Mouse (Mus musculus) hematopoietic stem cell, adult 5-6 weeks (primary cell): ENCODE data around the gene Utp18. TPM values are rescaled to one million over a fixed set of nuclear protein-coding genes. Genes with fewer than 3 reads are reported as not detected.
A peak's percentile ranks its signal among the peaks of the same experiment; 100 is the strongest.

Experiments
- ATAC-seq, 2 experiments: fragments of 125-278 bp in 1 of 2; replicated peaks in 1 of 2; 2 replicates each; pipeline ENCODE4 v1.8.0; 2016 to 2017; ENCODE audit warnings: inconsistent platforms in 2 of 2, mild to moderate bottlenecking in 2 of 2, moderate number of reproducible peaks in 2 of 2, low read depth in 1 of 2, moderate TSS enrichment in 1 of 2; ENCODE audit not compliant: low FRiP score in 2 of 2, poor library complexity in 2 of 2, severe bottlenecking in 2 of 2, insufficient read depth in 1 of 2, low TSS enrichment in 1 of 2
- total RNA-seq: library from RNA; stranded (forward); fragments of 172-1452, 232-1000 nt; gene quantifications from 2 replicates; pipeline ENCODE4 v1.2.3, GENCODE M21; 2017

Gene Utp18
- total RNA-seq, 1 experiment from 2014 or later: 68.1 TPM

DNA sequence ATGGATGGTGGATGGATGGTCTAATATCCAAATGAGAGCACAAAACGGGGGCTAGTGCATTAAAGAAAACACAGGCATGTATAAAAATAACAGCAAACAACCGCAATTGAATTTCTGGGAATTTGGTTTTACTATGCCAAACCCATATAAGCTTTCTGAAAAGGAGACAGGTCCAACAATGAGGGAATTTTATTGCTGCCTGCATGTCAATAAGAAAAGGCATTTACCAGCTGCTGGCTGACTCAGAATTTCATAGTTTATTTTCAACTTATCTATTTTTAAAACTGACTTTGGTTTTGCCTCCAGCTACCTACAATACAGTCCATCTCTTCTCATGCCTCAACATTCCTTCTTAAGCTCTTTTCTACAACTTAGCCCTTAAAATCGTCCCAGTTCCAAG lies 33.0 kb downstream of the Utp18 start:
- ATAC-seq: no peak

- ATAC-seq: no peak
Measured at GRCm38 (mm10) chr11:93847342-93847741, 38.2 kb downstream of the Utp18 start.

GRCm38 (mm10) chr11:93835800-93836199 lies 49.8 kb downstream of the Utp18 start:
- no peak for ATAC-seq

DNA sequence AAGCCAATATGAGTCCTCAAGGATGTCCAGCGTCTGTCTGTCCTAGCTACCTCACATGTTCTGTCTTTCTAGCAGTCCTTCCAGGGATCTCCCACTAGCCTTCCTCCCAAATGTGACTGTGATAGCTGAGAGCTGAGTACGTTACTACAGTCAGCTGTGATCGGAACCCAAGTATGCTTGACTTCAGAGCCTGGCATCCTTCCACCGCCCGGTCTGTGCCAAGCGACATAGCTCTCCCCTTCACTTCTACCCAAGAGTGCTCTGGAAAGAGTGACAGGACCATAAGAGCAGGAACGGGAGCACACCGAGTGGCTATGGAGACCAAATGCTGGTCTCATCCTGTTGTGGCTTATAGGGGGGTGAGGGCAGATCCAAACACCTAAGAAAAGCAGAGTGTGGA lies 55.6 kb downstream of the Utp18 start:
- ATAC-seq: no peak

DNA sequence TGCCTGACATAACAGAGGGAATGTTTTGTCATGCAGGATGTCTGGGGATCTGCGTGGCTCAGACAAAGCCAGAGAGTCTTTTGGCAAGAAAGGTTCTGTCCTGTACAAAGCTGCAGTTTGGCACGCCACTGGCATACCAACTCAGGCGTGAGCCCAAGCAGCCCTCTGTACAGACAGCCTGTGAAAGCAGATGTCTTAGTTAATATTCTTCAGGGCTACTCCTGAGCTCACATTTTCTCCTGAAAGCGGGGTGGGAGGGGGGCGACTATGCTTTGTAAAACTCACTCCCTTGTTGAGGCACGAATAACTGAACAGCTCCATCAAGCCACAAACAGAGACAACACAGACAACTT lies 56.3 kb downstream of the Utp18 start:
- no peak for ATAC-seq

DNA sequence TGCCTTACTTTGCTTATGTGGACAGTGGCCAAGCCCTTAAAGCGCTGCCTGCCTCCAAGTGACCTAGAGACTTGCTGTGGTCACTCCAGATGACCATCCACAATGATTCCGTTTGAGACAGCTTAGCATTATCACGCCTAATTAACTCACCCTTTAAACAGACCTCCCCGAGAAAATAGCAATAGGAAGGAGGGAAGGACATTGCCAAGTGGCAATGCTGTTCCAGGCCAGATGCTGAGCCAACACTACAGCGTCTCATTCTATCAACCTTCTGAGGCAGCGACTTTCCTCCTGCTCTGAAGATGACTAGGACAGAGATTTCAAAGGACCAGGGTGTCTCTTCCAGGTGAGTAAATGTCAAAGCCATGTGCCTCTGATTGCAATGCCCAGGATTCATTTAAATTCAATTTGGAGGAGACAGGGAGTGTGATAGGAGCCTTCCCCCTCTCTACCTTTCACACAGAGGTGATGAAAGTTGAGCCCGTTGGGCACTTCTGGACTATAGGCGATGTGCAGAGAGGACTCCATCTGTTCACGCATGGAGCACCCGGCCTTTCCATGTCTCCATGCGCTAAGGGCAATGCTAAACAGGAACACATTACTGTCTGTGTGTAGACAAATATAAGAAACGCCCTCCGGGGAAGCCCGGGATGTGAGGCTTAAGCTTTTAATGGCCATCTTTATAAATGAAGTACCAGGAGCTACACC lies 56.8 kb downstream of the Utp18 start:
- ATAC-seq: no peak

DNA sequence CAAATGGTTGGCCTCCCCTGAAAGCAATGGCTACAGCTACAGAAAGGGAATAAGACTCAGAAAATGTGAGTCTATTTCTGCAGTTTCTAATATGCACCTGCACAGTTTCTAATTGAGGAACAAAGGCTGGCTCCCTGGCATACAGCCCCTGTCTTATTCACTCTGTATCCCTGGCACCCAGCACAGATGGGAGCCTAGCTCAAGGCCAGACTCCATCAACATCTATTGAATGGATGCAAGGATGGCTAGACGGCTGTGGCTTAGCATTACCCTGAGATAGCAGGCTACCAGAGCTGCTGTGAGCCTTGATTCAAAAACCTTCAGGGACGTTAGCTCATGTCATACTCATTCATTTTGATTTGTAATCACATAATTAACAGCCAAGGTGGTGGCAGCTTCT lies 63.3 kb downstream of the Utp18 start:
- ATAC-seq: 0 out of 4 replicates have a peak, but pooled peaks of 1 of the 2 experiments have one; percentile 1

DNA sequence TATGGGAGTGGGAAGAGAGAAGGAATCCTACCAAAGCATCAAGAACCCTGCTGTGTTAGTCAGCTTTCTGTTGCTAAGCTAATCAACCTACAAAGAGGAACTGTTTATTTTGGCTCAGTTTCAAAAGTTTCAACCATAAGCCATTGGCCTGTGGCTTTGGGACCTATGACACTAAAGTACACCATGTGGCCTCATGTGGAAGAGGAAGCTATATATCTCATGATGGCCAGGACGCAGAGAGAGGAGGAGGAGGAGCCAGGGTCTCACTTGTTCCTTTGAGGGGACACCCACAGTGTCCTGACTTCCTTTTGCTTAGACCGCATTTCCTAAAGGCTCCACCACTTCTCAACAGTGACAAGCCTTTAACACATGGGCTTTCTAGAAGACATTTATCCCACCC lies 64.0 kb downstream of the Utp18 start:
- ATAC-seq: peak; percentile 97 to 98

- no peak for ATAC-seq
Measured at GRCm38 (mm10) chr11:93817966-93818738, 67.4 kb downstream of the Utp18 start.

GRCm38 (mm10) chr11:93812955-93813354 lies 72.6 kb downstream of the Utp18 start:
- no peak for ATAC-seq

GRCm38 (mm10) chr11:93812125-93812868 lies 73.3 kb downstream of the Utp18 start:
- ATAC-seq: peak; percentile 58 to 68; a peak in 3 of 4 replicates

Other genes starting within 250 kb of the Utp18 start
- gene Mbtd1, start 86 bp upstream of the Utp18 start, total RNA-seq: 71.3 and 71.7 TPM in 2 replicates
- gene Nme2, start 70.5 kb upstream of the Utp18 start, total RNA-seq: 148 and 155 TPM in 2 replicates
- gene Gm20390, start 82.5 kb upstream of the Utp18 start, total RNA-seq: not detected in 2 replicates
- 101 and 180 TPM in 2 replicates for gene Nme1, start 82.8 kb upstream of the Utp18 start, total RNA-seq
- gene Spag9, start 110.3 kb upstream of the Utp18 start, total RNA-seq: 106 and 115 TPM in 2 replicates